Mouse (Mus musculus): ENCODE data around the gene 1110059E24Rik. TPM values are rescaled to one million over a fixed set of nuclear protein-coding genes. Genes with fewer than 3 reads are reported as not detected.
"Not testable (repeated sequence)": the region's sequence is repeated elsewhere in the genome, so short reads cannot be mapped to it uniquely, and the experiment has no call there.

The 1110059E24Rik gene
- polyA plus RNA-seq, 1 experiment, result not detected

- TF ChIP-seq CTCF (IDR thresholded peaks at IDR 0.05; ENCODE audit: insufficient read depth, low read depth, low read length) (no peak), POLR2A (IDR thresholded peaks at IDR 0.05; ENCODE audit: insufficient read depth, low read depth, low read length) (no peak)
- Histone ChIP-seq H3K4me1 (ENCODE audit: control insufficient read depth, insufficient read depth, low read length) (peaks cover 3% of the 10 kb centered on the region; the same call in 1 of the 2 replicates), H3K4me3 (ENCODE audit: insufficient read depth, low read depth, low read length) (no peak overlapping the region), H3K27ac (ENCODE audit: insufficient read depth, low read depth, low read length) (no peak overlapping the region)
- 70% methylated on average over 6 of the region's 6 CpGs for WGBS
Observed at GRCm38 (mm10) chr19:21610240-21610639, 42.5 kb downstream of the 1110059E24Rik start.

GRCm38 (mm10) chr19:21605294-21605693 lies 47.5 kb downstream of the 1110059E24Rik start:
- H3K4me1 ChIP-seq (ENCODE audit: control insufficient read depth, insufficient read depth, low read length), result peaks cover 2% of the 10 kb centered on the region; the same call in 1 of the 2 replicates
- H3K4me3 ChIP-seq (ENCODE audit: insufficient read depth, low read depth, low read length), result no peak overlapping the region
- H3K27ac ChIP-seq (ENCODE audit: insufficient read depth, low read depth, low read length), result no peak overlapping the region
- TF ChIP-seq POLR2A (IDR thresholded peaks at IDR 0.05; ENCODE audit: insufficient read depth, low read depth, low read length) (no peak), CTCF (IDR thresholded peaks at IDR 0.05; ENCODE audit: insufficient read depth, low read depth, low read length) (no peak)
- WGBS, result 93% methylated on average over 3 of the region's 3 CpGs

- 65% methylated on average over 3 of the region's 3 CpGs for WGBS
- no peak overlapping the region for H3K4me3 ChIP-seq (ENCODE audit: insufficient read depth, low read depth, low read length)
- peaks cover 6% of the 10 kb centered on the region; the same call in 1 of the 2 replicates for H3K4me1 ChIP-seq (ENCODE audit: control insufficient read depth, insufficient read depth, low read length)
- H3K27ac ChIP-seq (ENCODE audit: insufficient read depth, low read depth, low read length), result no peak overlapping the region
- TF ChIP-seq POLR2A (IDR thresholded peaks at IDR 0.05; ENCODE audit: insufficient read depth, low read depth, low read length) (no peak), CTCF (IDR thresholded peaks at IDR 0.05; ENCODE audit: insufficient read depth, low read depth, low read length) (no peak)
Observed at GRCm38 (mm10) chr19:21603836-21604235, 48.9 kb downstream of the 1110059E24Rik start.

GRCm38 (mm10) chr19:21601541-21602101 lies 51.2 kb downstream of the 1110059E24Rik start:
- TF ChIP-seq CTCF (IDR thresholded peaks at IDR 0.05; ENCODE audit: insufficient read depth, low read depth, low read length) (no peak), POLR2A (IDR thresholded peaks at IDR 0.05; ENCODE audit: insufficient read depth, low read depth, low read length) (no peak)
- 74% methylated on average over 3 of the region's 3 CpGs for WGBS
- peaks cover 6% of the 10 kb centered on the region; the same call in 1 of the 2 replicates for H3K4me1 ChIP-seq (ENCODE audit: control insufficient read depth, insufficient read depth, low read length)

GRCm38 (mm10) chr19:21598659-21599352 lies 54.0 kb downstream of the 1110059E24Rik start:
- 60% methylated on average over 8 of the region's 8 CpGs for WGBS
- Histone ChIP-seq H3K4me3 (ENCODE audit: insufficient read depth, low read depth, low read length) (no peak overlapping the region), H3K4me1 (ENCODE audit: control insufficient read depth, insufficient read depth, low read length) (peaks cover 6% of the 10 kb centered on the region; the same call in 1 of the 2 replicates), H3K27ac (ENCODE audit: insufficient read depth, low read depth, low read length) (no peak overlapping the region)
- TF ChIP-seq POLR2A (IDR thresholded peaks at IDR 0.05; ENCODE audit: insufficient read depth, low read depth, low read length), result no peak
- no peak for TF ChIP-seq CTCF (IDR thresholded peaks at IDR 0.05; ENCODE audit: insufficient read depth, low read depth, low read length)

More at GRCm38 (mm10) chr19:21601541-21602101, 51.2 kb downstream of the 1110059E24Rik start:
- H3K4me3 ChIP-seq (ENCODE audit: insufficient read depth, low read depth, low read length), result no peak overlapping the region
- H3K27ac ChIP-seq (ENCODE audit: insufficient read depth, low read depth, low read length), result no peak overlapping the region

GRCm38 (mm10) chr19:21594676-21595075 lies 58.1 kb downstream of the 1110059E24Rik start:
- peaks cover 3% of the 10 kb centered on the region; the same call in 1 of the 2 replicates for H3K4me1 ChIP-seq (ENCODE audit: control insufficient read depth, insufficient read depth, low read length)
- H3K4me3 ChIP-seq (ENCODE audit: insufficient read depth, low read depth, low read length), result no peak overlapping the region
- no peak overlapping the region for H3K27ac ChIP-seq (ENCODE audit: insufficient read depth, low read depth, low read length)
- 92% methylated on average over 1 of the region's 1 CpGs for WGBS
- TF ChIP-seq CTCF (IDR thresholded peaks at IDR 0.05; ENCODE audit: insufficient read depth, low read depth, low read length) (no peak), POLR2A (IDR thresholded peaks at IDR 0.05; ENCODE audit: insufficient read depth, low read depth, low read length) (no peak)

- H3K27ac ChIP-seq (ENCODE audit: insufficient read depth, low read depth, low read length); H3K4me1 ChIP-seq (ENCODE audit: control insufficient read depth, insufficient read depth, low read length); H3K4me3 ChIP-seq (ENCODE audit: insufficient read depth, low read depth, low read length): not testable (repeated sequence)
- 89% methylated on average over 5 of the region's 5 CpGs for WGBS
Observed at GRCm38 (mm10) chr19:21592216-21592615, 60.6 kb downstream of the 1110059E24Rik start.

GRCm38 (mm10) chr19:21589888-21590287 lies 62.9 kb downstream of the 1110059E24Rik start:
- H3K27ac ChIP-seq (ENCODE audit: insufficient read depth, low read depth, low read length), result no peak overlapping the region
- no peak overlapping the region for H3K4me3 ChIP-seq (ENCODE audit: insufficient read depth, low read depth, low read length)
- TF ChIP-seq POLR2A (IDR thresholded peaks at IDR 0.05; ENCODE audit: insufficient read depth, low read depth, low read length) (no peak), CTCF (IDR thresholded peaks at IDR 0.05; ENCODE audit: insufficient read depth, low read depth, low read length) (no peak)
- 95% methylated on average over 1 of the region's 1 CpGs for WGBS
- no peaks in the 10 kb centered on the region for H3K4me1 ChIP-seq (ENCODE audit: control insufficient read depth, insufficient read depth, low read length)

- TF ChIP-seq CTCF (IDR thresholded peaks at IDR 0.05; ENCODE audit: insufficient read depth, low read depth, low read length), result no peak
- no peak for TF ChIP-seq POLR2A (IDR thresholded peaks at IDR 0.05; ENCODE audit: insufficient read depth, low read depth, low read length)
- 73% methylated on average over 4 of the region's 4 CpGs for WGBS
- Histone ChIP-seq H3K27ac (ENCODE audit: insufficient read depth, low read depth, low read length) (no peak overlapping the region), H3K4me3 (ENCODE audit: insufficient read depth, low read depth, low read length) (no peak overlapping the region), H3K4me1 (ENCODE audit: control insufficient read depth, insufficient read depth, low read length) (no peaks in the 10 kb centered on the region)
Observed at GRCm38 (mm10) chr19:21587593-21587992, 65.2 kb downstream of the 1110059E24Rik start.
